Mouse (Mus musculus): Measurements from ENCODE around the gene Mapkapk2. TPM values are rescaled to one million over a fixed set of nuclear protein-coding genes. Genes with fewer than 3 reads are reported as not detected.

Gene Mapkapk2
- polyA plus RNA-seq, 1 experiment from 2014 or later: 52.3 TPM

GRCm38 (mm10) chr1:131090261-131090660 lies 7.4 kb downstream of the Mapkapk2 start:
- Histone ChIP-seq H3K36me3 (ENCODE audit: control insufficient read depth, insufficient read depth, low read length) (no peaks in the 10 kb centered on the region), H3K27ac (ENCODE audit: low read depth, low read length) (no peak overlapping the region), H3K9ac (ENCODE audit: low read length) (no peak overlapping the region), H3K9me3 (ENCODE audit: control insufficient read depth, low read length) (no peaks in the 10 kb centered on the region), H3K4me3 (ENCODE audit: low read depth, low read length) (no peak overlapping the region), H3K4me1 (replicated peaks; ENCODE audit: control insufficient read depth, insufficient read depth, low read length) (peaks cover 21% of the 10 kb centered on the region), H3K27me3 (ENCODE audit: control insufficient read depth, insufficient read depth, low read length) (no peaks in the 10 kb centered on the region), H3K4me2 (ENCODE audit: low read depth, low read length, severe bottlenecking) (no peak overlapping the region)
- no peak for ATAC-seq (replicated peaks; ENCODE audit: low FRiP score)
- no peak for DNase-seq (ENCODE audit: low spot score)
- 88% methylated on average over 5 of the region's 5 CpGs for WGBS

GRCm38 (mm10) chr1:131089525-131090127 lies 8.0 kb downstream of the Mapkapk2 start:
- Histone ChIP-seq H3K9ac (ENCODE audit: low read length) (no peak overlapping the region), H3K36me3 (ENCODE audit: control insufficient read depth, insufficient read depth, low read length) (no peaks in the 10 kb centered on the region), H3K27me3 (ENCODE audit: control insufficient read depth, insufficient read depth, low read length) (no peaks in the 10 kb centered on the region), H3K4me3 (ENCODE audit: low read depth, low read length) (no peak overlapping the region), H3K4me2 (ENCODE audit: low read depth, low read length, severe bottlenecking) (0 out of 2 replicates have a peak overlapping the region, but pooled peaks have one; percentile 11), H3K4me1 (replicated peaks; ENCODE audit: control insufficient read depth, insufficient read depth, low read length) (peaks cover 21% of the 10 kb centered on the region), H3K9me3 (ENCODE audit: control insufficient read depth, low read length) (no peaks in the 10 kb centered on the region), H3K27ac (ENCODE audit: low read depth, low read length) (no peak overlapping the region)
- no peak for DNase-seq (ENCODE audit: low spot score)
- WGBS: 82% methylated on average over 2 of the region's 2 CpGs
- ATAC-seq (replicated peaks; ENCODE audit: low FRiP score): no peak

GRCm38 (mm10) chr1:131088547-131088946 lies 9.1 kb downstream of the Mapkapk2 start:
- Histone ChIP-seq H3K27me3 (ENCODE audit: control insufficient read depth, insufficient read depth, low read length) (no peaks in the 10 kb centered on the region), H3K4me3 (ENCODE audit: low read depth, low read length) (no peak overlapping the region), H3K9ac (ENCODE audit: low read length) (no peak overlapping the region), H3K4me1 (replicated peaks; ENCODE audit: control insufficient read depth, insufficient read depth, low read length) (peaks cover 31% of the 10 kb centered on the region), H3K27ac (ENCODE audit: low read depth, low read length) (no peak overlapping the region), H3K9me3 (ENCODE audit: control insufficient read depth, low read length) (no peaks in the 10 kb centered on the region), H3K4me2 (ENCODE audit: low read depth, low read length, severe bottlenecking) (no peak overlapping the region), H3K36me3 (ENCODE audit: control insufficient read depth, insufficient read depth, low read length) (no peaks in the 10 kb centered on the region)
- ATAC-seq (replicated peaks; ENCODE audit: low FRiP score): no peak
- 55% methylated on average over 11 of the region's 11 CpGs for WGBS
- DNase-seq (ENCODE audit: low spot score): no peak

GRCm38 (mm10) chr1:131086907-131087306 lies 10.7 kb downstream of the Mapkapk2 start:
- Histone ChIP-seq H3K9ac (ENCODE audit: low read length) (no peak overlapping the region), H3K4me3 (ENCODE audit: low read depth, low read length) (no peak overlapping the region), H3K4me1 (replicated peaks; ENCODE audit: control insufficient read depth, insufficient read depth, low read length) (peaks cover 31% of the 10 kb centered on the region), H3K4me2 (ENCODE audit: low read depth, low read length, severe bottlenecking) (no peak overlapping the region), H3K36me3 (ENCODE audit: control insufficient read depth, insufficient read depth, low read length) (no peaks in the 10 kb centered on the region), H3K9me3 (ENCODE audit: control insufficient read depth, low read length) (no peaks in the 10 kb centered on the region), H3K27me3 (ENCODE audit: control insufficient read depth, insufficient read depth, low read length) (no peaks in the 10 kb centered on the region), H3K27ac (ENCODE audit: low read depth, low read length) (peak overlapping the region; percentile 66)
- DNase-seq (ENCODE audit: low spot score) (no peak), ATAC-seq (replicated peaks; ENCODE audit: low FRiP score) (no peak)
- WGBS: 42% methylated on average over 7 of the region's 7 CpGs

DNA sequence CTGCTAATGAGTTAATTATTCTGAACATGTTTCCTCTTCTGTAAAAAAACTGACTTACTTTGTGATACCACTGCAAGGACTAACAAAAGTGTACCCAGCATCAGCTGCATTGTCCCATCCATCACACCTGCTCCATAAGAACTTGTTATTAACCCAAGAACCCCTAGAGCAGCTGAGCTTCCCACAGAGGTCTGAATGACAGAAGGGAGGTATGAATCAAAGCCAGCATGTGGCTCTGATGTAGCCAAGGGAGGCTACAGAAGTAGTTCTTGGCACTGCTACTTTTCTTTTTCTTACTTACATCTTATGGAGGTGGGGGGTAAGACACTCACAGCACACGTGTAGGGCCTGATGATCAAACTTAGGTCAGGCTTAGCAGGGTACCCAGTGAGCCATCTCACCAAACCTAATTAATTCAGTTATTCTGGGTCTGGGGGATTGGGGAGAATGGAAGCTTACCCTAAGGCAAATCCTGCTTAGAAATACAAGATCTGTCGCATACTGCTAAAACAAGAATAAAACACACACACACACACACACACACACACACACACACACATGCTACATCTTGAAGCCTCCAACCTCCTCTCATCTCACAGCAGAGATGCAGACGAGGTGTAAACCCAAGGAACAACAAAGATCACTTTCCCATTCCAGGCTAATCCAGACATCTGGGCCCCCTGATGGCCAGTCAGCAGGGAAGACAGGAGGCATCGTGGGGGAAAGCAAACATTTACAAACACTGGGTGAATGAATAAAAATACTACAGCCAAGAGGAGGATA lies 11.5 kb downstream of the Mapkapk2 start:
- no peaks in the 10 kb centered on the region for H3K27me3 ChIP-seq (ENCODE audit: control insufficient read depth, insufficient read depth, low read length)
- no peaks in the 10 kb centered on the region for H3K36me3 ChIP-seq (ENCODE audit: control insufficient read depth, insufficient read depth, low read length)
- 14% methylated on average over 4 of the region's 4 CpGs for WGBS
- peaks cover 33% of the 10 kb centered on the region for H3K4me1 ChIP-seq (replicated peaks; ENCODE audit: control insufficient read depth, insufficient read depth, low read length)
- no peak for ATAC-seq (replicated peaks; ENCODE audit: low FRiP score)
- no peaks in the 10 kb centered on the region for H3K9me3 ChIP-seq (ENCODE audit: control insufficient read depth, low read length)
- DNase-seq (ENCODE audit: low spot score): no peak
- no peak overlapping the region for H3K9ac ChIP-seq (ENCODE audit: low read length)
- no peak overlapping the region for H3K4me2 ChIP-seq (ENCODE audit: low read depth, low read length, severe bottlenecking)
- peak overlapping the region; percentile 66 for H3K27ac ChIP-seq (ENCODE audit: low read depth, low read length)
- no peak overlapping the region for H3K4me3 ChIP-seq (ENCODE audit: low read depth, low read length)

DNA sequence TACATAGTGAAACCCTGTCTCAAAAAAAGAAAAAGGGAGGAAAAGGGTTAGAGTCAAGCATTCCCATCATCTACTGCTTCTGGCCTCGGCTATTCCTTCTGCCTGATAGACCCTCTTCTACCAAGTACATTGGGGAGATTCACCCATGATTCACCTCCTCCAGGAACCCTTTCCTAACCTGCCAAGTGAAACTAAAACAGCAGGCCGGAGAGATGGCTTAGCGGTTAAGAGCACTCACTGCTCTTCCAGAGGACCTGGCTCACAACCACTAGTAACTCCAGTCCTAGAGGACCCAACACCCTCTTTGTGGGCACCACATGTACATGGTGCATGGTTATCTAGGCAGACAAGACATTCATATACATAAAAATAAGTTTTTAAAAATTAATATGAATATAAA lies 12.4 kb downstream of the Mapkapk2 start:
- peaks cover 30% of the 10 kb centered on the region for H3K4me1 ChIP-seq (replicated peaks; ENCODE audit: control insufficient read depth, insufficient read depth, low read length)
- no peak for ATAC-seq (replicated peaks; ENCODE audit: low FRiP score)
- H3K4me3 ChIP-seq (ENCODE audit: low read depth, low read length): no peak overlapping the region

GRCm38 (mm10) chr1:131084289-131084688 lies 13.3 kb downstream of the Mapkapk2 start:
- 18% methylated on average over 8 of the region's 8 CpGs for WGBS
- Histone ChIP-seq H3K4me2 (ENCODE audit: low read depth, low read length, severe bottlenecking) (no peak overlapping the region), H3K36me3 (ENCODE audit: control insufficient read depth, insufficient read depth, low read length) (no peaks in the 10 kb centered on the region), H3K4me3 (ENCODE audit: low read depth, low read length) (no peak overlapping the region), H3K9me3 (ENCODE audit: control insufficient read depth, low read length) (no peaks in the 10 kb centered on the region), H3K4me1 (replicated peaks; ENCODE audit: control insufficient read depth, insufficient read depth, low read length) (peaks cover 36% of the 10 kb centered on the region), H3K27me3 (ENCODE audit: control insufficient read depth, insufficient read depth, low read length) (no peaks in the 10 kb centered on the region), H3K27ac (ENCODE audit: low read depth, low read length) (no peak overlapping the region; the same call in 1 of the 2 replicates), H3K9ac (ENCODE audit: low read length) (no peak overlapping the region)
- DNase-seq (ENCODE audit: low spot score): no peak
- ATAC-seq (replicated peaks; ENCODE audit: low FRiP score): no peak; the same call in none of the 2 replicates

More for the DNA sequence above, 12.4 kb downstream of the Mapkapk2 start:
- Histone ChIP-seq H3K4me2 (ENCODE audit: low read depth, low read length, severe bottlenecking) (no peak overlapping the region), H3K9ac (ENCODE audit: low read length) (no peak overlapping the region), H3K36me3 (ENCODE audit: control insufficient read depth, insufficient read depth, low read length) (no peaks in the 10 kb centered on the region), H3K27ac (ENCODE audit: low read depth, low read length) (no peak overlapping the region), H3K9me3 (ENCODE audit: control insufficient read depth, low read length) (no peaks in the 10 kb centered on the region), H3K27me3 (ENCODE audit: control insufficient read depth, insufficient read depth, low read length) (no peaks in the 10 kb centered on the region)
- WGBS: 66% methylated on average over 3 of the region's 3 CpGs
- no peak for DNase-seq (ENCODE audit: low spot score)

- H3K4me3 ChIP-seq (ENCODE audit: low read depth, low read length): no peak overlapping the region
- H3K9me3 ChIP-seq (ENCODE audit: control insufficient read depth, low read length): no peaks in the 10 kb centered on the region
- no peaks in the 10 kb centered on the region for H3K36me3 ChIP-seq (ENCODE audit: control insufficient read depth, insufficient read depth, low read length)
- no peak overlapping the region for H3K4me2 ChIP-seq (ENCODE audit: low read depth, low read length, severe bottlenecking)
- peaks cover 40% of the 10 kb centered on the region for H3K4me1 ChIP-seq (replicated peaks; ENCODE audit: control insufficient read depth, insufficient read depth, low read length)
- DNase-seq (ENCODE audit: low spot score) (no peak), ATAC-seq (replicated peaks; ENCODE audit: low FRiP score) (no peak)
- H3K9ac ChIP-seq (ENCODE audit: low read length): no peak overlapping the region
- peak overlapping the region; percentile 47; the same call in 1 of the 2 replicates for H3K27ac ChIP-seq (ENCODE audit: low read depth, low read length)
- WGBS: 71% methylated on average over 4 of the region's 4 CpGs
- H3K27me3 ChIP-seq (ENCODE audit: control insufficient read depth, insufficient read depth, low read length): no peaks in the 10 kb centered on the region
Measured at GRCm38 (mm10) chr1:131083609-131084008, 14.0 kb downstream of the Mapkapk2 start.
